Mouse (Mus musculus): Measurements from ENCODE around the gene Gm21913. TPM values are rescaled to one million over a fixed set of nuclear protein-coding genes. Genes with fewer than 3 reads are reported as not detected.
"Not testable (repeated sequence)": the region's sequence is repeated elsewhere in the genome, so short reads cannot be mapped to it uniquely, and the experiment has no call there.

Gene Gm21913
- not detected in 2 replicates for total RNA-seq (2021)
- long read RNA-seq = 0 reads

DNA sequence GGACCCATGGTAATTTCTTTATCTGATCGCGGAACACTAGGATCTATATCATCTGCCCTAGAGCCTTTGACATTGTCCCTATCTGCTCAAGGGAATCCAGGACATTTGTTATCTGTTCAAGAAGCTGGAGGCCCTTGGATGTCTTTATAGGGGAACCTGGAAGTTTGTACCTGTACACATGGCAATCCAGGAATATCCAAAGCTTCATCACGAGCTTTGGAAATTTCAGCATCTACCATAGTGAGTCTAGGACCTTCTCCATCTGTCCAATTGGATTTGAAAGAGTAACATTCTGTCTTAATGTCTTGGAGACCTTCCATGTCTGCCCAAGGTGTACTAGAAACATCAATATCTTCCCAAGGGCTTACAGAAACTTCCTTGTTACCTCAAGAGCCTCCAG, at the start of gene Gm21913:
Gene Gm21913, plus strand, starts transcription at position 301 of the 400 bp plus-strand sequence.
- DNase-seq = not testable (repeated sequence)

Other genes starting within 250 kb of the Gm21913 start
- not detected in 2 replicates for gene Gm29110, start 153.4 kb upstream of the Gm21913 start, total RNA-seq (2021)

Data from adrenal gland, postnatal 25 days (tissue).